Mouse (Mus musculus) activated CD4-positive, CD25-positive, alpha-beta regulatory T cell, adult 4 months (primary cell): ENCODE results near the gene Fam3c. TPM values are rescaled to one million over a fixed set of nuclear protein-coding genes. Genes with fewer than 3 reads are reported as not detected.
"Not testable (repeated sequence)": the region's sequence is repeated elsewhere in the genome, so short reads cannot be mapped to it uniquely, and the experiment has no call there.

Experiments used
- ATAC-seq: one replicate; pipeline ENCODE4 v1.8.0; 2017
- polyA plus RNA-seq, 2 experiments: library from polyadenylated mRNA; unstranded; fragments of 100-300 nt; shearing (Covaris generic); gene quantifications; one replicate each; pipeline ENCODE4 v1.2.1; 2017

Fam3c gene
- polyA plus RNA-seq, 2 experiments from 2014 or later = 109 to 114 TPM

- no peak for ATAC-seq
These were observed 66.5 kb downstream of the Fam3c start for GRCm38 (mm10) chr6:22289461-22290021.

- no peak for ATAC-seq
These were observed 67.1 kb downstream of the Fam3c start for GRCm38 (mm10) chr6:22288737-22289460.

GRCm38 (mm10) chr6:22288004-22288736 lies 67.9 kb downstream of the Fam3c start, which contains the start of gene Wnt16:
Wnt16 (plus strand) TSS chr6:22288227.
- no peak for ATAC-seq

GRCm38 (mm10) chr6:22282405-22282804 lies 73.6 kb downstream of the Fam3c start:
- ATAC-seq = no peak

GRCm38 (mm10) chr6:22280217-22280861 lies 75.7 kb downstream of the Fam3c start:
- no peak for ATAC-seq

- ATAC-seq = no peak
These were observed 78.1 kb downstream of the Fam3c start for GRCm38 (mm10) chr6:22277941-22278340.

- no peak for ATAC-seq
These were observed 86.1 kb downstream of the Fam3c start for GRCm38 (mm10) chr6:22269840-22270521.

GRCm38 (mm10) chr6:22268677-22269076 lies 87.4 kb downstream of the Fam3c start:
- no peak for ATAC-seq

GRCm38 (mm10) chr6:22267807-22268667 lies 88.0 kb downstream of the Fam3c start:
- ATAC-seq = no peak

GRCm38 (mm10) chr6:22266018-22266417 lies 90.0 kb downstream of the Fam3c start:
- no peak for ATAC-seq

GRCm38 (mm10) chr6:22264094-22264493 lies 91.9 kb downstream of the Fam3c start:
- not testable (repeated sequence) for ATAC-seq

- ATAC-seq = no peak
These were observed 93.5 kb downstream of the Fam3c start for GRCm38 (mm10) chr6:22262519-22262918.

- ATAC-seq = no peak
These were observed 97.3 kb downstream of the Fam3c start for GRCm38 (mm10) chr6:22258784-22259183.

Other genes starting within 250 kb of the Fam3c start
- gene Wnt16, start 68.0 kb downstream of the Fam3c start, polyA plus RNA-seq = under 1 TPM in 1 of 2 experiments, not detected in 1; 0.49 TPM